Mouse (Mus musculus): ENCODE data around the gene Gm5617.

DNA sequence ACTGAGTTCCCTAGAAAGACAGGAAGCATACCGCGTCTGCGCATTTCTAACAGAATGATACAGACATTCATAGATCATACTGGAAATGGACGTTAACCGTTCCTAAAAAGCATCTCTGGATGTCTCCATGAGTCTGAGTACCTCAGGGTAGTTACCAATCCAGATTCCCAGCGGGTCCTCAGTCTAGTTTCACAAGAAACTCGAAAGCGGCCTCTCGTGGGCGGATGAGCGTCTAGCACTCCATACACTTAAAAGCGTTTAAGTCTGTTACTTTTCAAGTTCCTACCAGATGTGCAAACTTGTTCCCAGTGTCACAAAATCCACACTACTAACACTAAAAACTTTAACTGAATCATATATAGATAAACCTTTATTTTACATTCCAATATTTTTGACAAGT is 22.1 kb upstream of the Gm5617 start:
- TF ChIP-seq CTCF (IDR thresholded peaks at IDR 0.05; ENCODE audit: control insufficient read depth, insufficient read depth, low read length) = no peak
- TF ChIP-seq POLR2A (IDR thresholded peaks at IDR 0.05; ENCODE audit: borderline replicate concordance, control insufficient read depth, low read depth, low read length) = no peak

All from bone marrow, adult 2 months (tissue).